Mouse (Mus musculus) midbrain, embryonic 11.5 days (tissue): Measurements from ENCODE around the gene Zdhhc20. TPM values are rescaled to one million over a fixed set of nuclear protein-coding genes. Genes with fewer than 3 reads are reported as not detected.
"Not testable (repeated sequence)": the region's sequence is repeated elsewhere in the genome, so short reads cannot be mapped to it uniquely, and the experiment has no call there.

ENCODE experiments used
- ATAC-seq: fragments of 200-750 bp; cut with Nextera tagmentation; 2 replicates; pipeline ENCODE4 v1.8.0; 2017; ENCODE audit warnings: moderate TSS enrichment, moderate library complexity; ENCODE audit not compliant: low FRiP score
- DNase-seq: peaks from one replicate; pipeline ENCODE4 v3.0.0; 2015; ENCODE audit warnings: low spot score; ENCODE audit errors: missing footprints
- H3K27ac ChIP-seq: fragments of 300-500 bp; sonication (generic); 2 replicates; pipeline ENCODE4 v1.5.1; 2014; ENCODE audit warnings: low read depth, low read length
- H3K27me3 ChIP-seq: fragments of 300-500 bp; sonication (generic); 2 replicates; pipeline ENCODE4 v1.6.1; 2014; ENCODE audit warnings: mild to moderate bottlenecking, low read length, moderate library complexity, mixed read lengths; ENCODE audit not compliant: control insufficient read depth, insufficient read depth
- H3K36me3 ChIP-seq: fragments of 300-500 bp; sonication (generic); 2 replicates; pipeline ENCODE4 v1.6.1; 2014; ENCODE audit warnings: mild to moderate bottlenecking, low read length, moderate library complexity, mixed read lengths; ENCODE audit not compliant: control insufficient read depth, insufficient read depth
- H3K4me1 ChIP-seq: fragments of 300-500 bp; sonication (generic); 2 replicates; pipeline ENCODE4 v1.6.1; 2014; ENCODE audit warnings: low read length; ENCODE audit not compliant: control insufficient read depth, insufficient read depth
- H3K4me2 ChIP-seq: fragments of 300-500 bp; sonication (generic); 2 replicates; pipeline ENCODE4 v1.6.1; 2014; ENCODE audit warnings: mild to moderate bottlenecking, moderate library complexity
- H3K4me3 ChIP-seq: fragments of 300-500 bp; sonication (generic); 2 replicates; pipeline ENCODE4 v1.5.1; 2014; ENCODE audit warnings: low read depth, low read length
- H3K9ac ChIP-seq: fragments of 300-500 bp; sonication (generic); 2 replicates; pipeline ENCODE4 v1.6.1; 2014; ENCODE audit warnings: low read length
- H3K9me3 ChIP-seq: fragments of 300-500 bp; sonication (generic); 2 replicates; pipeline ENCODE4 v1.6.1; 2016; ENCODE audit warnings: low read length; ENCODE audit not compliant: control insufficient read depth
- WGBS: fragments of 180-500 bp; shearing (Covaris S2); extraction: QIAGEN DNeasy Blood & Tissue Kit; methylation state at CpG from one replicate; pipeline ENCODE4 v1.1.7; 2014; 5-methylcytosine and 5-hydroxymethylcytosine counted together
- polyA plus RNA-seq: library from polyadenylated mRNA; unstranded; fragments of >200 nt; fragmentation: Nextera tagmentation; extraction: Ambion mirVana; gene quantifications from 2 replicates; pipeline ENCODE4 v1.2.1, GENCODE M21; 2014

Gene Zdhhc20
- polyA plus RNA-seq, 1 experiment from 2014 or later, result 53.6 TPM

DNA sequence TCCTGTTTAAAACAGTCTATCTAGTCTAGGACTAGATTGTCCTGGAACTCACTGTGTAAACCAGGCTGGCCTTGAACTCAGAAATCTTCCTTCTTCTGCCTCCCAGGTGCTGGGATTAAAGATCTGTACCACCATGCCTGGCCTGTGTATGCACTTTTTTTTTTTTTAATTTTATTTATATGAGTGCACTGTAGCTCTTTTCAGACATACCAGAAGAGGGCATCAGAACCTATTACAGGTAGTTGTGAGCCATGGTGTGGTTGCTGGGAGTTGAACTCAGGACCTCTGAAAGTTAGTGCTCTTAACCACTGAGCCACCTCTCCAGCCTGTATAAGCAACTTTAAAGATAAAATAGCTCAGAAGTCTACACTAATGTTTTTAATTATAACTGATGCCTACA, 9.0 kb downstream of the Zdhhc20 start:
- H3K4me3 ChIP-seq, result no peak overlapping the region
- H3K27me3 ChIP-seq, result no peaks in the 10 kb centered on the region
- no peaks in the 10 kb centered on the region for H3K36me3 ChIP-seq
- no peak overlapping the region for H3K27ac ChIP-seq
- H3K9me3 ChIP-seq, result no peaks in the 10 kb centered on the region
- H3K9ac ChIP-seq, result no peak overlapping the region
- no peaks in the 10 kb centered on the region for H3K4me1 ChIP-seq
- ATAC-seq (no peak), DNase-seq (no peak)
- no peak overlapping the region for H3K4me2 ChIP-seq

- DNase-seq, result no peak
- no peak overlapping the region for H3K4me3 ChIP-seq
- H3K36me3 ChIP-seq, result no peaks in the 10 kb centered on the region
- H3K4me2 ChIP-seq, result no peak overlapping the region
- no peaks in the 10 kb centered on the region for H3K4me1 ChIP-seq
- 92% methylated on average over 9 of the region's 9 CpGs for WGBS
- H3K9ac ChIP-seq, result no peak overlapping the region
- H3K9me3 ChIP-seq, result no peaks in the 10 kb centered on the region
- no peak overlapping the region for H3K27ac ChIP-seq
- H3K27me3 ChIP-seq, result no peaks in the 10 kb centered on the region
- ATAC-seq, result no peak
Observed at GRCm38 (mm10) chr14:57877921-57878320, 12.2 kb downstream of the Zdhhc20 start.

DNA sequence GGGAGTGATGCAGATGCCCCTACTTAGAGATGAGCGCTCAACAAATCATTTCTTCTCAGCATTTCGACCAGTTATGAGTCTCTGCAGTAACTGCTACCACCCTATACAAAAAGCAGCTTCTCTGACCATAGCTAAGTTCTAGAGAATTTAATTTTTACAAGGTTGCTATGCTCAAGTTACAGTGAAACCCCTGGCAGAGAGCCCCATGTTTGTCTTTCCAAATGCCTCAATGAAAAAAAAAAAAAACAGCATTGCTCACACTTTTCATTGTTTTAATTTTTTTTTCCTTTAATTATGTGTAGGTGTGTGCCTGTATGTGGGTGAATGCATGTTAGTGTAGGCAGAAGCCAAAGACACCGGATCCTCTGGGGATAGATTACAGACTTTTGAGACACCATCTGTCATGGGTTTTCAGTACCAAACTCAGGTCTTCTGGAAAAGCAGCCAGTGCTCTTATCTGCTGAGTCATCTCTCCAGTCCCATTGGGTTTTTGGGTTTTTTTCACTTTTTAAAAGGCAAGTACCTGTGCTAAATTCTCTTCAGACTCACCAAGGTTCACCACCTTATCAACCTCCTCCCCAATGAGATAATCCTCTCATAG, 23.3 kb downstream of the Zdhhc20 start:
- DNase-seq, result no peak
- no peaks in the 10 kb centered on the region for H3K27me3 ChIP-seq
- no peak overlapping the region for H3K4me3 ChIP-seq
- H3K27ac ChIP-seq, result no peak overlapping the region
- H3K9me3 ChIP-seq, result no peaks in the 10 kb centered on the region
- 0 out of 2 replicates have a peak, but pooled peaks cover 2% of the 10 kb centered on the region for H3K36me3 ChIP-seq
- H3K4me2 ChIP-seq, result no peak overlapping the region
- ATAC-seq, result no peak
- 96% methylated on average over 3 of the region's 3 CpGs for WGBS
- H3K9ac ChIP-seq, result no peak overlapping the region
- H3K4me1 ChIP-seq, result no peaks in the 10 kb centered on the region

DNA sequence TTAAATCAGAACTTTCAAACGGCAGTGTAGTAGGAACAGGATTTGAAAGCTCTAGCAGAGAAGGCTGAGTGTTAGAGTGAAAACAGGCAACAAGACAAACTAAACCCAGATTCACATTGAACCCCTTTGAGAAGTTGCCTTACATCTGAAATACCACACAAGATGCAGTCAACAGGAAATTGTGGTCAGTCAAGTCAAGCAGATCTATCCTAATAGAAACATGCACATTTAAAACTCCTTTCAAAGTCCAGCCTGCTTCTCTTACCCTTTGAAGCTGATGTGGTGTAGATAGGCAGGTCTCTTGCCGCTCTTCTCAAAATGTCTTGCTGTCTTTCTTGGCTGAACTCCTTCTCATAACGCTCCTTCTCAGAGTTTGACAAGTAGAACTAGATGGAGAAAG, 24.8 kb downstream of the Zdhhc20 start:
- Histone ChIP-seq H3K27ac (no peak overlapping the region), H3K4me3 (no peak overlapping the region), H3K4me1 (no peaks in the 10 kb centered on the region), H3K27me3 (no peaks in the 10 kb centered on the region), H3K9ac (no peak overlapping the region), H3K9me3 (no peaks in the 10 kb centered on the region), H3K36me3 (0 out of 2 replicates have a peak, but pooled peaks cover 2% of the 10 kb centered on the region), H3K4me2 (no peak overlapping the region)
- no peak for ATAC-seq
- no peak for DNase-seq
- 88% methylated on average over 3 of the region's 3 CpGs for WGBS

GRCm38 (mm10) chr14:57863129-57863528, 26.9 kb downstream of the Zdhhc20 start:
- Histone ChIP-seq H3K9me3 (no peaks in the 10 kb centered on the region), H3K36me3 (0 out of 2 replicates have a peak, but pooled peaks cover 2% of the 10 kb centered on the region), H3K4me2 (no peak overlapping the region), H3K4me1 (no peaks in the 10 kb centered on the region), H3K27ac (no peak overlapping the region), H3K27me3 (no peaks in the 10 kb centered on the region), H3K4me3 (no peak overlapping the region), H3K9ac (no peak overlapping the region)
- DNase-seq, result no peak
- no peak for ATAC-seq
- 96% methylated on average over 2 of the region's 2 CpGs for WGBS

- Histone ChIP-seq H3K4me3 (no peak overlapping the region), H3K27ac (no peak overlapping the region), H3K9me3 (no peaks in the 10 kb centered on the region), H3K9ac (no peak overlapping the region), H3K4me1 (no peaks in the 10 kb centered on the region), H3K27me3 (no peaks in the 10 kb centered on the region), H3K4me2 (no peak overlapping the region), H3K36me3 (0 out of 2 replicates have a peak, but pooled peaks cover 2% of the 10 kb centered on the region)
- 89% methylated on average over 4 of the region's 4 CpGs for WGBS
- no peak for ATAC-seq
- DNase-seq, result no peak
Observed at GRCm38 (mm10) chr14:57861987-57862412, 28.1 kb downstream of the Zdhhc20 start.

DNA sequence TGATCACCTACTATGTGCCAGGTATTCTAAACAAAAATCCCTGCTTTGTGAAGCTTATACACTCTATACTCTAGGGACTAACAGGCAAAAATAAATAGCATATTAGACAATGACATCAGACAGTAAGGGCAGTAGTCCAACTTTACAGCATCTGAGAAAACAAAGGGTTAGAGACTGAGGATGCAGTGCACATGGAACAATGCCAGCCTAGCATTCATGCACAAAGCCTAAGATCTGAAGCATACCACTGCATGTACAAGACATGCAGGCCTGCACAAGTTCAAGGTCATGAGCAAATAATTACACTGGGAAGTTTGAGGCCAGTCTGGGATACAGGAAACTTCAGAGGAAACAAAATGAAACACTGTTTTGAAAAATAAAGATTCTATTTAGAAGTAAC, 30.6 kb downstream of the Zdhhc20 start:
- Histone ChIP-seq H3K4me1 (no peaks in the 10 kb centered on the region), H3K27me3 (no peaks in the 10 kb centered on the region), H3K4me3 (no peak overlapping the region), H3K9me3 (no peaks in the 10 kb centered on the region), H3K27ac (no peak overlapping the region), H3K36me3 (0 out of 2 replicates have a peak, but pooled peaks cover 2% of the 10 kb centered on the region), H3K9ac (no peak overlapping the region), H3K4me2 (no peak overlapping the region)
- no peak for ATAC-seq
- DNase-seq, result no peak

GRCm38 (mm10) chr14:57858601-57859000, 31.5 kb downstream of the Zdhhc20 start:
- Histone ChIP-seq H3K36me3 (no peaks in the 10 kb centered on the region), H3K4me3 (no peak overlapping the region), H3K4me2 (no peak overlapping the region), H3K27ac (no peak overlapping the region), H3K4me1 (no peaks in the 10 kb centered on the region), H3K27me3 (no peaks in the 10 kb centered on the region), H3K9ac (no peak overlapping the region), H3K9me3 (no peaks in the 10 kb centered on the region)
- ATAC-seq, result no peak
- WGBS, result 87% methylated on average over 2 of the region's 2 CpGs
- no peak for DNase-seq

DNA sequence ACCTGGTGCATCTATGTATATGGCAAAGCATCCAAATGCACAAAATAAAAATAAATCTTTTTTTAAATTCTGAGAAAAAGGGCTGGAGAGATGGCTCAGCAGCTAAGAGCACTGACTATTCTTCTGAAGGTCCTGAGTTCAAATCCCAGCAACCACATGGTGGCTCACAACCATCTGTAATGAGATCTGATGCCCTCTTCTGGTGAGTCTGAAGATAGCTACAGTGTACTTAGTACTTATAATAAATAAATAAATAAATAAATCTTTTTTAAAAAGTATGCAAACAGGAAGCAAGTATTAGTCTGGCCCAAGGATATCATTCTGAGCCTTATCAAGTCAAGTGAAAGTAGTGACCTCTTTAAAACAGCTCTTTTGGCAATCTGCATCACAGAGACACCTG, 34.0 kb downstream of the Zdhhc20 start:
- not testable (repeated sequence) for H3K27ac ChIP-seq, H3K9ac ChIP-seq, H3K4me3 ChIP-seq, H3K36me3 ChIP-seq, ATAC-seq, H3K4me2 ChIP-seq, H3K27me3 ChIP-seq, DNase-seq, H3K9me3 ChIP-seq, H3K4me1 ChIP-seq
